Mouse (Mus musculus) ovary, postnatal 10 days (tissue): Measurements from ENCODE around the gene Arih1.
"Not testable (repeated sequence)": the region's sequence is repeated elsewhere in the genome, so short reads cannot be mapped to it uniquely, and the experiment has no call there.

Source experiments
- DNase-seq: peaks from one replicate; pipeline ENCODE4 v3.0.0; 2022; ENCODE audit warnings: low spot score

Arih1 gene

DNA sequence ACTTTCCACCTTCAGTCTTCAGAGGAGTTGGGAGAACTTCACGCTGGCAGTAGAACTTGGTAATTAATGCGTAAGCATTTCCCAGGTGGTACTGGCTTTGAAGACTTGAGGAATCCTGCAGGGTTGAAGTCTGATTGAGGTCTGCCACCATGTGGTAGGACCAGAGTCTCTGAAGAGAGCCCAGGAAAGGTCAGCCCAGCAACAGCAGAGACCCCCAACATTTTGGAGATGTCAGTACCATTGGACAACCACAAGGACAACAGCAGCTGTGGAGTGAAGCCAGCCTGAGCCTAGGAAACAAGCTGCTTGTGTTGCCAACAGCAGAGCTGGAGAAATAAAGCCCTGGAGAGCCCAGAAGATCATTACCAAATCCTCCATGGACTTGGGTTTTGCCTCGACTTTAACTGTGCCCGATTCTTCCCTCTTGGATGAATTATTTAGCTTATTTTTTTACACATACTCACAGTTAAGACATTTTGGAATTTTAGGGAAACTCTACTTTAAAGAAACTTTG lies 27.4 kb downstream of the Arih1 start:
- no peak for DNase-seq

DNA sequence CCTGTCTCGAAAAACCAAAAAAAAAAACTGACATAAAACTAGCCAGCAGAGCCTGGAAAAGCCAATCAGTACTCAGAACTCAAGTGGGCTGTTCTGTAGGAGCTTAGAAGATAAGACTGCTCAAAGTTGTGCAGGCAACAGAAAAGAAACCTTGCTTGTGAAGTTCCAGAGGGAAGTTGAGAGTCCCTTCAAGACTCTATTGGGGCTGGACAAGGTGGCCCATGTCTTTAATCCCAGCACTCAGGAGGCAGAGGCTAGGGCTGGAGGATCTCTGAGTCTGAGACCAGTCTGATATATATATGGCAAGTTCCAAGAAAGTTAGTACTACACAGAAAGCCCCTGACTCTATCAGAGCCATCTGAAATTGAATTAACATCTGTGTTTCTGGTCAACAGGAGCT lies 28.0 kb downstream of the Arih1 start:
- DNase-seq, result no peak

DNA sequence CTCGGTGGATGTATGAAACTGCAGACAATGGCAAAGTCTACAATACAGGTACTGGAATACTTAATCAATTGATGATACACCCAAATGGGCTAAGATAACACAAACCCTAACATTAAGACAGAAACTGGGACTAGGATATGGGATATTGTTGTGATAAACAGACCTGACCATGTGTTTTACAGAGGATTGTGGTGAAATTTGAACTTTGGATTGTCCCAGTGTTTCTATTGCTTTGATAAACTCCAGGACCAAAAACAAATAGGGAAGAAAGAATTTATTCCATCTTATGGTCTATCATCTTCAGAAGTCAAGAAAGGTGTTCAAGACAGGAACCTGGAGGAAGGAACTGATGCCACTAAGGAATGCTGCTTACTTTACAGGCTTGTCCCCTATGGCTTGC lies 28.7 kb downstream of the Arih1 start:
- DNase-seq, result no peak

DNA sequence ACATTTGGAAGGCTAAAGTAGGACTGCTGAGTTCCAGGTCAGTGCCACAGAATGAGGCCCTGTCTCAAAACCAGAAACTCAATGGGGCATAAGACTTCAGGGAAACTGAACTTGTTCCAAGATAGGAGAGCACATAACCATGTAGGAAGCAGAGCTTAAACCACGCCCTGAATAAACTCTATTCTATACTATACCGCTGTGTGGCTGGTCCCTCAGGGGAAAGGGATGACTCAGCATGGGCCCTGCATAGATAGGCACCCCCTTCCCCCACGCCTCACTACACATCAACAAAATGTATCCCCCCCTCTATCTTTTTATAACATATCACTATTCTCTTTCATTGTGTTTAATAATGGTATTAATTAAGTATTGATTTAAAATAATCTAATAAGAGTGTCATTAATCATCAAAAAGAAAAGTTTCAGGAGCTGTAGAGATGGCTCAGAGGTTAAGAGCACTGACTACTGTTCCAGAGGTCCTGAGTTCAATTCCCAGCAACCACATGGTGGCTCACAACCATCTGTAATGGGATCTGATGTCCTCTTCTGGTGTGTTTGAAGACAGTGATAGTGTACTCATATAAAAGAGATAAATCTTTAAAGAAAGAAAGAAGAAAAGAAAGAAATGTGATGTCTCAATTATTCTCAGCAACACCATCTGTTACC lies 30.9 kb downstream of the Arih1 start:
- no peak for DNase-seq

DNA sequence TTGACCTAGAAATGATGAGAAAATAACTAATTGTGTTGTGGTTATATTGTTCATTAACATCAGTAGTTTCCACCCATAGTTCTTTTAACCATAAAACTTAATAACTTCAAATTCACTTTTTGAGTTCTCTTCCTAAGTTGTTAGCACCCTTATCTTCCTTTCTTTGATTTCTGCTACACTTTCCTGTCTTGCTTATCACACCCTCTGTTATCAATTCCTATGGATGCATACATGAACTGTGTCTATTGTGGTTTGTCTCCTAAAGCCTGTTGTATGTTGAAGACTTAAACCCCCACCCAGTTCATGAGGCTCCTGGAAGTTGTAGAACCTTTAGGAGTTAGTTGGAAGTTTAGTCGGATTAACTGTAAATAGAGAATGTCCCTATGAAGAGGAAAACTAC lies 52.7 kb downstream of the Arih1 start:
- no peak for DNase-seq

DNA sequence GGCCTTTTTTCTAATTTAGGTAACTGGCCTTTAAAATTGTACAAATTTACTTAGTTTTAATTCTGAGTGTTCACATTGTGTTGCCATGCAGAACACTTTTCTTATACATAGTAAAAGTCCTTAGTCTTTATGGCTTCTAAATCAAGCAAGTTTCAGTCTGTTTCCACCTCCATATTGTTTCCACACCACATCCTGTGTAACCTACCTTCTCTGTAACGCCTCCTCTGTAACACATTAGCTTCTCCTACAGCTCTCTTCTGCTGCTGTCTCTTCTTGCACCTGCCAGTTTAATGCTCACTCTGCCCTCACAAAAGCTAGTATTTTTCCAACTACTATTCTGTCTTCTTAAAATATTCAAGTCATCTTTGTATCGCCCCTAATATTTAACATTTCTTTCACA lies 54.8 kb downstream of the Arih1 start:
- no peak for DNase-seq

DNA sequence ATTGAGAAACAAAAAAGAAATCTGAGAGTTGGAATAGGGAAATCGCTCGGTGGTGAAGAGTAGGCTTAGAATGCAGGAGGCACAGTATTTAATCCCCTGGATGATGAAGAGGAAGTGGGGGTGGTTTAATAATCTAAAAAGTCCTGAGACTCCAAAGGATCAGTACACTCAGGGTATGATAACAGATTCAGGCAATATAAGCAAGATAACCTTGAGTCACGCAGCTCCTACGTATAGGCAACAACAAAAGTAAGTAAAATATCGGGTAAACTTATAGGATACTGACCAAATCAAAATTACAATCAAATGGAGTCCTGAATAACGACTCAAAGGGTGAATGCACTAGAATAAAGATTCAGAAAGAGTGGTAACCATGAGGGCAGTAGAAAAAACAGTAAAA lies 65.9 kb downstream of the Arih1 start:
- no peak for DNase-seq

DNA sequence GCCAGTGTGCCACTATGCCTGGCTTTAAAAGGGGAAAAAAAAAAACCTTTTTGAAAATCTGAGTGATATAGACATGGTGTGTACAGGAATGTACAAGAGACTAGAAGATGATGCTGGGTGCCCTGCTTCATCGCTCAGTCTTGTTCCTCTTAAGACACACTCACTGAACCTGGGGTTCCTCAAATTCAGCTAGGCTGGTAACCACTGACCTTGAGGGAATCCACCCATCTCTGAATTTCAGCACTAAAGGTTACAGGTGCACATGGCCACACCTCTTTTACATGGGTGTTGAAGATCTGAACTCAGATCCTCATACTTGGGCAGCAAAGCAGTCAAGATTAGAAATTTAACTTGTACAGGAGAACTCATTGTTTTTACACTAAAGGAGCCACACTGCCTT lies 79.1 kb downstream of the Arih1 start:
- DNase-seq, result no peak

DNA sequence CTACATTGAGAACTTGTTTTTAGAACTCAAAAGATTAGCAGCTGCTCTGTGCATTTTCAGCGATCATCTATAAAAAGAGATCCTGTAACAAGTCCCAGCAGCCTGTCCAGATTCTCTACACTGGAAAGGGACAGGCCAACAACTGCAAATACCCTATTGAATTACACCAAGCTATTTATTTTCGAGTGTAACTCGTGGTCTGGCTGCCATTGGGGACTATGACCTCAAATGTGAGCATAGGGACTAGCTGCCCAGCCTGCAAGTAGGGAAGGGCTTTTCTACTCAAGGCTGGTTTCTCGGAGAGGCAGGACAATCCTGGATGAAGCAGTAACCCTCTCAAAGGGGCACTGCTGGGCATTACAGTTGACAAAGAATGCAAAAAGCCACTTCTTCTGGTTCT lies 97.3 kb downstream of the Arih1 start:
- no peak for DNase-seq

DNA sequence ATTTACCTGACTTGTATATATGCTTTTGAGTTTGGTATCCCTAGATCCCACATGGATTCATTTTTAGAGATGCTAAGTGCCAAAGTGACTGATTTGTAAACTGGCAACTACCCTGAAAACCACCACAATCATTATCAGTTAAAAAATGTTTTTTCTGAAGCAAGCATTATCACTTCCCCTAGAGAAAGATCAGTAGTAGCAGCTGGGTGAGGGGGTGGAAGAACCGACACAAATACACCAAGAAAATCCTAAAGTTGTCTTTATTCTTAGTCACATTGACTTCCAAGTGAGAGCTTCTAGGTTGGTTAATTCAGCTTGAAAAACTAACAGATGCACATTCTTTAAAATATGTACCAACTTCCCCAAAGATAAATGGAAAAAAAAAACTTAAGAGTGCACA lies 98.1 kb downstream of the Arih1 start:
- DNase-seq, result no peak

DNA sequence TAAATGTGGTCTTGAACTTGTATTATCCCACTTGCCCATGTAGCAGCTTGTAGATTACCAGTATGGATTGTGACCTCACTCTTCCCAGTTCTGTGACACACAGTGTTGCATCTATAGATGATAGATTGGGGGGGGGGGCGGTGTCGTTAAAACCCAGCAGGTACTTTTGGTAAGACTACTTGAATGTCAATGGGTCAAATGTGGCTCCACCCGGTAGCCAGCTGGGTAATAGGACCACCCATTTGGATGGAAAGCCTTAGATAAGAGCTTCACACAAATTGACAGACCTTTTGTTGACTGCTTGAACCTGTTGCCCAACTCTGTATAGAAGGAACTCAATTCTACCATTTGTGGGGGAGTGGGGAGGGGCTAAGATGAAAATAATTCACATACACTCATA lies 99.0 kb downstream of the Arih1 start:
- no peak for DNase-seq

DNA sequence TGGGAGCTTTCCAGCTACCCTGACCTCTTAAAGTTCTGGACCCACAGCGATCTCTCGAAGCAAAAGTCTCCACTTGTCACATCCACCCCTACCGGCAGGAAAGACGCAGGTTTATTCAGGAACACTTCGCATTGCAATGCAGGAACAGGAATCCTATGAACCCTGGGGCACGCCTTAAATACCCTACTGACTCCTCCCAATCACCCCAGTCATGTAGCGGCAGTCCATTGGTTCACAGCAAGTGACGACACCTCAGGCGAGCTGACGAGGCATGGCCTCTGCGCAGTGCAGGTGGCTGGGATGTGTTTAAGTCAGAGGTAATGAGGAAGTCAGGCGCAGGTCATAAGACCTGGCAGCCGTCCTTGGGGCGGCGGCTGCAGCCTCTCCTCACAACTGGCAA lies 110.8 kb downstream of the Arih1 start:
- DNase-seq, result no peak

DNA sequence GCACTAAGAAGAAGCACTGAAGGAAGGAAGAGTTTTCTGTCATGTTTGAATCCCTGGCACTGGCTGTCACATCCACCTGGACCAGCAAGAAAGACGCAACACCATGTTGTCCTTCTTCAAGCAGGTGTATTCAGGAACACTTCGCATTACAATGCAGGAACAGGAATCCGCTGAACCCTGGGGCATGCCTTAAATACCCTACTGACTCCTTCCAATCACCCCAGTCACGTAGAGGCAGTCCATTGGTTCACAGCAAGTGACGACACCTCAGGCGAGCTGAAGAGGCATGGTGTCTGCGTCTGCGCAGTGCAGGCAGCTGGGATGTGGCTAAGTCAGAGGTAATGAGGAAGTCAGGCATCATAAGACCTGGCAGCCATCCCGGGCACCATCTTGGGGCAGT lies 116.8 kb downstream of the Arih1 start:
- DNase-seq, result no peak

DNA sequence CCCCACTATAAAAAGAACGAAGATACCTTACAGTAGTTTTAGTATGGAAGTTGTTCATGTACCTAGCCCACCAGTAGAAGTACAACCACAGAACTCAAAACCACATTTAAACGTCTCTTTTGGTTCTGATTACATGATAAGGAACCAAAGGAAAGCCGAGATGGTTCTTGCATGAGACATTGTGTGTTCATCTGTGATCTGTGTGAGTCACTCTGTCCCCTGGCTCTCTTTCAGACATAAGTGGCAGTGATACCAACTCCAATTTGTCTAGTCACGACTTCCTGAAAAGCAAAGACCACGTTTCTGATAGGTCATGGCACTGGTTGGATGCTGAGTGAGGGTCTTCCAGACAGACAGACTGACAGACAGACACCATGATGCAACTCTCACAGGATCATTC lies 117.2 kb downstream of the Arih1 start:
- no peak for DNase-seq

DNA sequence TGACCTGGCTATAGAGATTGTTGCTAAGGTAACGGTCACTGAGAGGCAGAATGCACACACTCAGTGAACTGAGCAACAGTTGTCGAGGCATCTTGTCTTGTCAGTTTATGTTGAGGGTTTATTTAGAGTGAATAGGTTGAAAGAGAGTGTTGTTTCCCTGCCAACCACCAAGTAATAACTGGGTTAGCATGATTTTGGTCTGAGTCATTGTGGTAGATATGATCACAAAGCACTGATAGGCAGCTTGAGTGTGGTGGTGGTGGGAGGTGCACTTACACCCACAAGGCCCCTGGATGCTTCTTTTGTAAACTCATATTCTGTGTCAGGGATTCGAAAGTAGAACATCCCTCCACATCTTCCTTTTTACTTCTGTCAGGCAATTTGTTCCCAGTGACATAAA lies 125.9 kb downstream of the Arih1 start:
- DNase-seq, result not testable (repeated sequence)

DNA sequence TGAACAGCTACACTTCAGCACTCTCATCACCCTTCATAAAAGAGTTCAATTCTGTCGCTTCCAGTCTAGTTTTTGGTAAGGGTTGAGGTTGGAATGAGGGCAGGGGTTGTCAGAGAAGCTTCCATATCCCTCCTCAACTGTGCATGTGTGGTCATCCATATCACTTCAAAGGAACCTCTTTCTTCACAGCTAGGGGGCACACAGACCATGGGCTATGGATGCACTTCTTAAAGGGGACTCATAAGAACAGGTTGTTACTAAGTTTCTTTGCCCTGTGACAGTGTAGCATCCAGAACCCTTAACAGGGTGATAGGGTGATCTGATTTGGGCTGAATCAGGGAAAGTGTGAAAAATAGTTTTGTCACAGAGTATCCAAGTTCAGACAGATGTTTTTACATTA lies 128.4 kb downstream of the Arih1 start:
- DNase-seq, result not testable (repeated sequence)

DNA sequence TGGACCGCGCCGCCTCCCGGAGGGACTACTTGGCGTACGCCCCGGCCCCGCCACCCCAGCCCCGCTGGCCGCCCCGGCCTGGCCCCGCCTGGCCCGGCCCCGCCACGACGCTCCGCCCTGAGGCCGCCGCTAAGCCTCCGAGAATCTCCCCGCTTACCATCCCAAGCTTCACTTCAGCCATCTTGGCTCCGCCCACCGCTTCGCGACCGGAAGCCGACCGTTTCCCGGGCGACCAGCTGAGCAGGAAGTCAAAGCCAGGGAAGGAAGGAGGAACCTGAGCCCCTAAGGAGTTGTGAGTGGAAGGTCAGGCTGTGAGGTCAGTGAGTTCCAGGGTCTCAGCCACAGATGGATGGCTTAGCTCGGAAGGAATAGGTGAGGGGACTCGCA lies 133.2 kb downstream of the Arih1 start, which contains the start of gene Bbs4:
Gene Bbs4, minus strand, starts transcription at position 256 of the 387 bp plus-strand sequence.
- DNase-seq, result peak; percentile 76

DNA sequence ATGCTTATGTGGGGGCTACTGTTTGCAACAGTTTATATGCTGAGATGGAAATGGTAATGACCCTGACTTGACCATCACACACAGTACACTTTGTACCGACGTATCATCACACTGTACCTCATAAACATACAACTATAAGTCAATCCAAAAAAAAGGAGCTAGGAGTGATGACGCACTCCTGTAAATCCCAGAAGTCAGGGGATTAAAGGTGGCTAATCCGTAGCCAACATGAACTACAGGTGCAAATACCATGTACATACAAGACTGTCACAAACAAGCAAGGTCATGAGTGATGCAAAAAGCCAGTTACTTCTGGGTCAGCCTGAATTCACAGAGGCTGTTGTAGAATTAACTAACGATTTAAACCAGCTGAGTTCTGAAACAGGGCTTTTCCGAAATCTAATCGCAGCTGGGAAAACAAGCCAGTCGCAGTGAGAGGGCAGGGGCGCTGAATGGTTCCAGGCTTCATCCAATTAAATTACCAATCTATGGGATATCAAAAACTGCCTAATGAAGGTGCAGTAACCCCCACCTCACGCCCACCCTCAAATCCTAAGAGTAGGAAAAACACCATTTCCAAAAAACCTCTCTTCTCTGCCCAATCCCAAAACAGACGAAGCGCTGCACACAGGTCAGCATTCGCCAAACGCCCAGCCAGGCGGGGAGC lies 133.7 kb downstream of the Arih1 start:
- DNase-seq, result no peak

DNA sequence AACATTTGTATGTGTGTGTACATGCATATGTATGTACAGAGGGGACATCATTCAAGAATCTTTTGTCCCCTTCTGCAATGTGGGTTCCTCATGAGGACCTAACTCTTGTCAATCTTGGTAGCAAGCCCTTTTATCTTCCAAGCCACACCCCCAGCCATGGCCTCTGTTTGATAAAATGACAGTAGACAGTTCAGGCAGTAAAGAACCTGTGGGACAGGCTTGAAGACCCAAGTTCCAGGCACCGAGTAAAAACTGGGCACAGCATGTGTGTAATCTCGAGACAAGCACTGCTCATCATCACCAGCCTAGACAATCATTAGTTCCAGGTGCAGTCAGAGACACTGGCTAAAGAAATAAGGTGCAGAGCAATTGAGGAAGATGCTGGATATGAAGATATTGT lies 140.2 kb downstream of the Arih1 start:
- no peak for DNase-seq

DNA sequence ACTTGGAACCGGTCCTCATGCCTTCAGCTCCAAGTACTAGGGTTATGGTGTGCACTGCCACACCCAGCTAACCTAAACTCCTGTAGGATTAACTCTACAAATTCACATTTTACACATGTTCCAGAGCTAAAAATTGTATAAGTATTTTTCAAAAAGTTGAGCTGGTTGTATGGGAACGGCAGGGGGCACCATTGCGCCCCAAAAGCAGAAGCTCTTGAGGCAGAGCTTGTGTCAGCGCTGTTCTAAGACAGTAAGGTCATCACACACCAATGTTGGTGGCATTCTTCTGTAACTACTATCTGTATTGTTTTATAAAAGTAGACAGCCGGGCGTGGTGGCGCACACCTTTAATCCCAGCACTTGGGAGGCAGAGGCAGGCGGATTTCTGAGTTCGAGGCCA lies 146.4 kb downstream of the Arih1 start:
- DNase-seq, result no peak

DNA sequence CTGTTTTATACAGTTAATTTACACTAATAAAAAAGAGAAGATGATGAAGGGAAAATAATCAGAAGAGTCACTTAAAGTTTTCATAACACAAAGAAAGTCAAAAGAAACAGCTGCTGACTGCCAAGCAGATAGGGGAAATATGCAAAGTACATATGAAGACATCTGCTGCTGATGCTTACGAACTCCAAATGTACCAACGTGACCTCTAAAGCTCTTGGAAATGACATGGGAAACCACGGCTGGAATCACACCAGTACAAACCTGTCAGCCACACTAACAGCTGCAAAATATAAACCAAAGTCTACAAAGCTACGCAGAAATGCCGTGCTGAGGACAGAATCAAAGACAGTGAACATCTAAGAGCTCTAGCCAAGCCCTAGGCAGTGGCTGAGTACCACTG lies 147.3 kb downstream of the Arih1 start:
- no peak for DNase-seq

DNA sequence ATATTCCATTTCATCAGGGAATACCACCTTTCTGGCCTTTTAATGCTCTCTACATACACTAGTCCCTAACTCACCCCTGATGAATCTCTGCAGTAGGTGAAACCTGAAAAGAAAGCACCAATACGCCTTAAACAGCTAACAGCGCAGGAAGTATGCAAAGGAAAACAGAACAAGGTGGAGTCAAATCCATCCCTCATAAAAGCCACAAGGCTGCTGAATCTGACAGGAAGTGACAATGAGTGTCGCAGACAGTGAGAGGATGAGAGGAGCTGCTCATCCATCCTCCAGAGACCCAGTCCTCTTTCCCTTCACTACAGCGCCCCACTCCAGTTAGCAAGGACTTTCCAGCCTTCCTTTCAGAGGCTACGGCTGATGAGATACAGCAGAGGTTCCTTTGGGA lies 148.0 kb downstream of the Arih1 start:
- no peak for DNase-seq
